Mouse (Mus musculus) small intestine, adult 2 months (tissue): ENCODE measurements around the gene Pla2g1b. TPM values are rescaled to one million over a fixed set of nuclear protein-coding genes. Genes with fewer than 3 reads are reported as not detected.

Experiments used
- H3K27ac ChIP-seq: fragments of 200-500 bp; 2 replicates; pipeline ENCODE4 v1.5.1; 2012; ENCODE audit warnings: low read depth, low read length, control low read depth, inconsistent platforms; ENCODE audit not compliant: insufficient read depth
- H3K27me3 ChIP-seq: fragments of 200-500 bp; 2 replicates; pipeline ENCODE4 v1.6.1; 2012; ENCODE audit warnings: mild to moderate bottlenecking, moderate library complexity, low read length, inconsistent platforms; ENCODE audit not compliant: control insufficient read depth, insufficient read depth
- H3K36me3 ChIP-seq: fragments of 200-500 bp; 2 replicates; pipeline ENCODE4 v1.6.1; 2012; ENCODE audit warnings: mild to moderate bottlenecking, low read length, control low read depth, inconsistent platforms; ENCODE audit not compliant: control insufficient read depth, insufficient read depth
- H3K4me1 ChIP-seq: fragments of 200-500 bp; 2 replicates; pipeline ENCODE4 v1.6.1; 2012; ENCODE audit warnings: low read length, inconsistent platforms, mixed read lengths; ENCODE audit not compliant: control insufficient read depth, insufficient read depth, insufficient read length
- H3K4me3 ChIP-seq: fragments of 200-500 bp; 2 replicates; pipeline ENCODE4 v1.5.1; 2012; ENCODE audit warnings: low read depth, mild to moderate bottlenecking, control low read depth, inconsistent platforms, low read length, moderate library complexity
- CTCF ChIP-seq: fragments of 200-500 bp; IDR thresholded peaks from 2 replicates; pipeline ENCODE4 v1.5.1; 2012; ENCODE audit warnings: low read depth, mild to moderate bottlenecking, control low read depth, inconsistent platforms, low read length, moderate library complexity, mixed read lengths; ENCODE audit not compliant: insufficient replicate concordance, insufficient read length; ENCODE audit errors: extremely low read depth
- POLR2A ChIP-seq: fragments of 200-500 bp; IDR thresholded peaks from 2 replicates; pipeline ENCODE4 v1.6.1; 2012; ENCODE audit warnings: low read depth, mild to moderate bottlenecking, control low read depth, inconsistent platforms, low read length, moderate library complexity
- WGBS: fragments of 180-500 bp; shearing (Covaris S2); methylation state at CpG from one replicate; pipeline ENCODE4 v1.1.7; 2018; 5-methylcytosine and 5-hydroxymethylcytosine counted together
- polyA plus RNA-seq: library from polyadenylated mRNA; depleted of rRNA; stranded (reverse); fragments of >200 nt; gene quantifications from 2 replicates; pipeline ENCODE4 v1.2.3, GENCODE M21; 2012

Gene Pla2g1b
- polyA plus RNA-seq, 1 experiment, result 5.2 TPM

GRCm38 (mm10) chr5:115506454-115507201, 40.6 kb downstream of the Pla2g1b start, which contains the start of gene Pxn:
Gene Pxn (plus strand): TSS chr5:115506676.
- Histone ChIP-seq H3K27ac (peak within 1 kb of the TSS; percentile 52), H3K4me3 (peak within 1 kb of the TSS; percentile 89), H3K4me1 (peaks cover 9% of the 10 kb centered on the region; the same call in 1 of the 2 replicates), H3K36me3 (no peaks in the 10 kb centered on the region), H3K27me3 (no peaks in the 10 kb centered on the region)
- TF ChIP-seq CTCF (peak; percentile 89), POLR2A (peak; percentile 85)
- WGBS, result under 1% methylated on average over 71 of the region's 74 CpGs

- peak overlapping the region; percentile 52 for H3K27ac ChIP-seq
- H3K36me3 ChIP-seq, result no peaks in the 10 kb centered on the region
- H3K4me1 ChIP-seq, result peaks cover 9% of the 10 kb centered on the region; the same call in 1 of the 2 replicates
- peak overlapping the region; percentile 89 for H3K4me3 ChIP-seq
- H3K27me3 ChIP-seq, result no peaks in the 10 kb centered on the region
- 19% methylated on average over 12 of the region's 12 CpGs for WGBS
- TF ChIP-seq CTCF, result no peak
- TF ChIP-seq POLR2A, result no peak
These were observed 41.4 kb downstream of the Pla2g1b start for GRCm38 (mm10) chr5:115507267-115507980.

GRCm38 (mm10) chr5:115507981-115508858, 42.2 kb downstream of the Pla2g1b start:
- Histone ChIP-seq H3K4me1 (peaks cover 9% of the 10 kb centered on the region; the same call in 1 of the 2 replicates), H3K4me3 (peak overlapping the region; percentile 89), H3K36me3 (no peaks in the 10 kb centered on the region), H3K27me3 (no peaks in the 10 kb centered on the region), H3K27ac (peak overlapping the region; percentile 52)
- no peak for TF ChIP-seq CTCF
- no peak for TF ChIP-seq POLR2A
- 64% methylated on average over 18 of the region's 18 CpGs for WGBS

GRCm38 (mm10) chr5:115508859-115509147, 42.7 kb downstream of the Pla2g1b start:
- Histone ChIP-seq H3K36me3 (no peaks in the 10 kb centered on the region), H3K27me3 (no peaks in the 10 kb centered on the region), H3K4me1 (peaks cover 9% of the 10 kb centered on the region; the same call in 1 of the 2 replicates), H3K27ac (peak overlapping the region; percentile 52), H3K4me3 (peak overlapping the region; percentile 89)
- TF ChIP-seq POLR2A (no peak), CTCF (no peak)
- 72% methylated on average over 10 of the region's 10 CpGs for WGBS

GRCm38 (mm10) chr5:115509321-115509761, 43.3 kb downstream of the Pla2g1b start:
- H3K4me1 ChIP-seq, result peaks cover 11% of the 10 kb centered on the region
- H3K4me3 ChIP-seq, result peak overlapping the region; percentile 5
- no peaks in the 10 kb centered on the region for H3K27me3 ChIP-seq
- H3K27ac ChIP-seq, result peak overlapping the region; percentile 54
- WGBS, result 64% methylated on average over 15 of the region's 15 CpGs
- TF ChIP-seq CTCF (no peak), POLR2A (no peak)
- H3K36me3 ChIP-seq, result no peaks in the 10 kb centered on the region

- peaks cover 17% of the 10 kb centered on the region for H3K4me1 ChIP-seq
- TF ChIP-seq CTCF (no peak), POLR2A (no peak)
- WGBS, result 78% methylated on average over 15 of the region's 15 CpGs
These were observed 44.0 kb downstream of the Pla2g1b start for GRCm38 (mm10) chr5:115509790-115510689.

More at GRCm38 (mm10) chr5:115509790-115510689, 44.0 kb downstream of the Pla2g1b start:
- Histone ChIP-seq H3K4me3 (no peak overlapping the region; the same call in 1 of the 2 replicates), H3K27me3 (no peaks in the 10 kb centered on the region), H3K36me3 (no peaks in the 10 kb centered on the region), H3K27ac (peak overlapping the region; percentile 54)
